Mouse (Mus musculus) midbrain, postnatal 0 days (tissue): ENCODE results near the gene Sec31b. TPM values are rescaled to one million over a fixed set of nuclear protein-coding genes. Genes with fewer than 3 reads are reported as not detected.
A peak's percentile ranks its signal among the peaks of the same experiment; 100 is the strongest.

Source experiments
- ATAC-seq: fragments of 200-750 bp; cut with Nextera tagmentation; 2 replicates; pipeline ENCODE4 v1.8.0; 2017; ENCODE audit warnings: moderate number of reproducible peaks, mild to moderate bottlenecking, moderate TSS enrichment, moderate library complexity; ENCODE audit not compliant: low FRiP score
- DNase-seq: peaks from one replicate; pipeline ENCODE4 v3.0.0-alpha.2; 2015; ENCODE audit warnings: low spot score
- H3K27ac ChIP-seq: fragments of 300-500 bp; sonication (generic); 2 replicates; pipeline ENCODE4 v1.5.1; 2014; ENCODE audit warnings: low read depth, mild to moderate bottlenecking, low read length, mixed read lengths
- H3K27me3 ChIP-seq: fragments of 300-500 bp; sonication (generic); 2 replicates; pipeline ENCODE4 v1.6.1; 2014; ENCODE audit warnings: low read length, control low read depth, mixed read lengths; ENCODE audit not compliant: insufficient read depth
- H3K36me3 ChIP-seq: fragments of 300-500 bp; sonication (generic); 2 replicates; pipeline ENCODE4 v1.6.1; 2014; ENCODE audit warnings: low read length, control low read depth, mixed read lengths; ENCODE audit not compliant: insufficient read depth
- H3K4me1 ChIP-seq: fragments of 300-500 bp; sonication (generic); 2 replicates; pipeline ENCODE4 v1.6.1; 2014; ENCODE audit warnings: mild to moderate bottlenecking, control low read depth, antibody characterized with exemption, low read length, mixed read lengths; ENCODE audit not compliant: insufficient read depth
- H3K4me2 ChIP-seq: fragments of 300-500 bp; sonication (generic); 2 replicates; pipeline ENCODE4 v1.6.1; 2014; ENCODE audit warnings: low read depth, mild to moderate bottlenecking, low read length, mixed read lengths; ENCODE audit not compliant: poor library complexity, severe bottlenecking
- H3K4me3 ChIP-seq: fragments of 300-500 bp; sonication (generic); 2 replicates; pipeline ENCODE4 v1.5.1; 2014; ENCODE audit warnings: low read depth, mild to moderate bottlenecking, low read length, moderate library complexity
- H3K9ac ChIP-seq: fragments of 300-500 bp; sonication (generic); replicated peaks from 2 replicates; pipeline ENCODE4 v1.6.1; 2014; ENCODE audit warnings: mild to moderate bottlenecking, low read length, moderate library complexity, mixed read lengths; ENCODE audit not compliant: poor library complexity, severe bottlenecking
- H3K9me3 ChIP-seq: fragments of 300-500 bp; sonication (generic); 2 replicates; pipeline ENCODE4 v1.6.1; 2016; ENCODE audit warnings: low read length, control low read depth
- CTCF ChIP-seq: IDR thresholded peaks from 2 replicates; pipeline ENCODE4 v1.5.1; 2016; ENCODE audit warnings: antibody characterized with exemption, mild to moderate bottlenecking
- WGBS: fragments of 180-500 bp; shearing (Covaris S2); extraction: QIAGEN DNeasy Blood & Tissue Kit; methylation state at CpG from one replicate; pipeline ENCODE4 v1.1.7; 2014; 5-methylcytosine and 5-hydroxymethylcytosine counted together
- polyA plus RNA-seq: library from polyadenylated mRNA; unstranded; fragments of >200 nt; fragmentation: Nextera tagmentation; extraction: Ambion mirVana; gene quantifications from 2 replicates; pipeline ENCODE4 v1.2.1, GENCODE M21; 2015
- total RNA-seq: library from RNA; depleted of rRNA; stranded (reverse); fragments of >200 nt; gene quantifications from 2 replicates; pipeline ENCODE4 v1.2.3, GENCODE M21; 2014

Gene Sec31b
- total and polyA plus RNA-seq, 2 experiments from 2014 or later: 0.11 to 0.26 TPM

DNA sequence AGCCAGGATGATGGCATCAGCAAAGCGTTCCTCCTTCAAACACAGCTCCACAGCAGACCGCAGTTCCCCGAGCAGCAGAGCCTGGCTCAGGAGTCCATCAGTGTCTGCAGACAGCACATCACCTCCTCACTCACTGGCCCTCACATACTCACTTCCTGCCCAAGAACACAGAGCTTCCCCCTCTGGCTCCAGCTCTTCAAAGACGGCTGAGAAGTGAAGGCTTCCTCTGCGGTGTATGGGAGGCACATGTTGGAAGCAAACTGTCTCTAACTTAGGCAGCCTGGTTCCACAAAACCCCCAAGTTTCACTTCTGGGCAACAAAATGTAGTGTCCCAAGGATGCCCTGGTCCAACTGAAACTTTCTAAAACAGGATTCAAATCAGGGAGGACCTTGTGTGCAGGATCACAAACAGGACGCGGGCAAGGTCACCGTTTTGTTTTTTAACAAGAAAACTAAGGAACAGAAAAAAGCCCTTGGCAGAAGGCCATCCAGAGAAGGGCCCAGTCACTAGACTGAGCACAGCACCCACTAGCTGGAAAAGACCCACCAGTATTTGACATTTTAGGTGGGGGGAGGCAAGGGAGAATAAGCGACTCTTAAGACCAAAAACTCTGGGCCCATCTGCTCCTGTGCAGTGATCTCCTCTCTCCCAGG is 20.0 kb downstream of the Sec31b start:
- peaks cover 30% of the 10 kb centered on the region for H3K27me3 ChIP-seq
- H3K9me3 ChIP-seq: no peaks in the 10 kb centered on the region
- ATAC-seq (no peak), DNase-seq (no peak)
- no peak overlapping the region for H3K4me3 ChIP-seq
- no peak overlapping the region for H3K27ac ChIP-seq
- 87% methylated on average over 9 of the region's 9 CpGs for WGBS
- no peak overlapping the region for H3K4me2 ChIP-seq
- no peak for TF ChIP-seq CTCF
- no peaks in the 10 kb centered on the region for H3K36me3 ChIP-seq
- no peak overlapping the region for H3K9ac ChIP-seq
- no peaks in the 10 kb centered on the region for H3K4me1 ChIP-seq

DNA sequence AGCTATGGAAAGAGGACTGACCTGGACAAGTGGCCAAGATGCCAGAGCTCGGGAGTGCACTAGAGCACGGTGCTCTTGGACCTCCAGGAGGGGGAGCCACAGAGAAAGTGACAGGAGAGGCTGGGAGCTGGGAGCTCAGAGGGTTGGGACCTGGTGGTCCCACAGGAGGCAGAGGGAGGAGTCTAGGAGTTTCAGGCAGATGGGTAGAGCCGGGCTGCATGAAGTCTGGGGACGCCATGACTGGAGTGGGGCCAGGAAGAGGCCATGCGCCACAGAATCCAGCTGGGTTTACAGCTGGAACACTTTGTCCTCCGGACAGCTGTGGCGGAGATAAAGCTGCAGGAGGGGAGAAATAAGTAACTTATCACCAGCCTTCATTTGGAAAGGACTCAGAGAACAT is 26.5 kb downstream of the Sec31b start:
- peaks cover 82% of the 10 kb centered on the region for H3K27me3 ChIP-seq
- ATAC-seq: no peak
- no peaks in the 10 kb centered on the region for H3K9me3 ChIP-seq
- H3K4me2 ChIP-seq: no peak overlapping the region
- no peak overlapping the region for H3K27ac ChIP-seq
- H3K36me3 ChIP-seq: no peaks in the 10 kb centered on the region
- peak; percentile 14 for DNase-seq
- no peaks in the 10 kb centered on the region for H3K4me1 ChIP-seq
- H3K4me3 ChIP-seq: no peak overlapping the region
- no peak for TF ChIP-seq CTCF
- no peak overlapping the region for H3K9ac ChIP-seq
- 24% methylated on average over 7 of the region's 7 CpGs for WGBS

GRCm38 (mm10) chr19:44517996-44518768 is 27.5 kb downstream of the Sec31b start:
- DNase-seq (no peak), ATAC-seq (no peak)
- Histone ChIP-seq H3K27ac (no peak overlapping the region), H3K9me3 (no peaks in the 10 kb centered on the region), H3K4me3 (no peak overlapping the region), H3K4me1 (no peaks in the 10 kb centered on the region), H3K4me2 (no peak overlapping the region), H3K27me3 (peaks cover 83% of the 10 kb centered on the region), H3K9ac (no peak overlapping the region), H3K36me3 (no peaks in the 10 kb centered on the region)
- 52% methylated on average over 12 of the region's 12 CpGs for WGBS
- peak; percentile 22; the same call in 1 of the 2 replicates for TF ChIP-seq CTCF

GRCm38 (mm10) chr19:44515769-44516168 is 29.9 kb downstream of the Sec31b start:
- Histone ChIP-seq H3K36me3 (no peaks in the 10 kb centered on the region), H3K27ac (no peak overlapping the region), H3K4me3 (no peak overlapping the region), H3K4me1 (no peaks in the 10 kb centered on the region), H3K9me3 (no peaks in the 10 kb centered on the region), H3K27me3 (peaks cover 95% of the 10 kb centered on the region), H3K4me2 (no peak overlapping the region), H3K9ac (no peak overlapping the region)
- DNase-seq: no peak
- no peak for TF ChIP-seq CTCF
- ATAC-seq: no peak
- WGBS: 35% methylated on average over 6 of the region's 6 CpGs

- no peak for TF ChIP-seq CTCF
- H3K27me3 ChIP-seq: peaks cover 95% of the 10 kb centered on the region
- H3K4me2 ChIP-seq: no peak overlapping the region
- H3K9ac ChIP-seq: no peak overlapping the region
- ATAC-seq (0 out of 2 replicates have a peak, but pooled peaks have one; percentile 23), DNase-seq (peak; percentile 48)
- no peaks in the 10 kb centered on the region for H3K4me1 ChIP-seq
- no peak overlapping the region for H3K4me3 ChIP-seq
- 8% methylated on average over 14 of the region's 14 CpGs for WGBS
- H3K9me3 ChIP-seq: no peaks in the 10 kb centered on the region
- no peak overlapping the region for H3K27ac ChIP-seq
- no peaks in the 10 kb centered on the region for H3K36me3 ChIP-seq
Measured at GRCm38 (mm10) chr19:44514521-44515451, 30.9 kb downstream of the Sec31b start.
